Mouse (Mus musculus) left cerebral cortex, postnatal 36 days (tissue): ENCODE measurements around the gene 4930469K13Rik. TPM values are rescaled to one million over a fixed set of nuclear protein-coding genes. Genes with fewer than 3 reads are reported as not detected.

ENCODE experiments used
- DNase-seq, 2 experiments: peaks; one replicate each; pipeline ENCODE4 v3.0.0; 2021 to 2022; ENCODE audit warnings: low spot score in 2 of 2, mixed read lengths in 1 of 2
- intact Hi-C: fragments of 180-260 bp; cut with DNase I; formaldehyde crosslinking; loops from one replicate; pipeline ENCODE4 v1.15.1; 2025
- total RNA-seq, 2 experiments: library from RNA; stranded (reverse); gene quantifications; 2 replicates each; pipeline ENCODE4 v1.2.3; 2021

Gene 4930469K13Rik
- total RNA-seq, 2 experiments from 2014 or later, result not detected

- peak; percentile 47 to 57 for DNase-seq
- intact Hi-C loops, result loop anchor here (10.0 kb wide), 2 partner anchors 213 to 267 kb away; no protein-coding TSS in a partner anchor
Observed at GRCm38 (mm10) chr11:34001938-34002592, 96.3 kb downstream of the 4930469K13Rik start.

GRCm38 (mm10) chr11:34000416-34000815, 97.9 kb downstream of the 4930469K13Rik start:
- no peak for DNase-seq
- intact Hi-C loops, result loop anchor here (10.0 kb wide), 2 partner anchors 214 to 266 kb away; no protein-coding TSS in a partner anchor

DNA sequence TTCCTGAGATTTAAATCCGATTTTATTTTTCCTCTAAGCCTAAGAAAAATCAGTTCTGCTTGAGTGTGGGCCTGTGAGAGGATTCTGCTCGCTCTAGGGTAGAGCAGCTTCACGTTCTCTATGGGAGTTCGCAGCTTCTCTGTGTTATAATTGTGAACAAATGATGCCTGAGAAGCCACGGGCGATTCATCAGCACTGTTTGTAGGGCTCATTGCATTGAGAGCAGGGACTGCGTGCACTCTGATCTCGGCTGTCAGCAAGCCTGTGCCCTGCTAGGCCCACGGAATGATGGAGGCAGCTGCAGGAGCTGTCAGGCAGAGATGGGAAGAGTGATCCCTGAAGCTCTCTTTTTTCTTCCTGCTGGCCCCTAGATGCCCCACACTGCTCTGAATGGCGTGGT, 100.1 kb downstream of the 4930469K13Rik start:
- intact Hi-C loops, result no loop called here
- DNase-seq, result no peak

DNA sequence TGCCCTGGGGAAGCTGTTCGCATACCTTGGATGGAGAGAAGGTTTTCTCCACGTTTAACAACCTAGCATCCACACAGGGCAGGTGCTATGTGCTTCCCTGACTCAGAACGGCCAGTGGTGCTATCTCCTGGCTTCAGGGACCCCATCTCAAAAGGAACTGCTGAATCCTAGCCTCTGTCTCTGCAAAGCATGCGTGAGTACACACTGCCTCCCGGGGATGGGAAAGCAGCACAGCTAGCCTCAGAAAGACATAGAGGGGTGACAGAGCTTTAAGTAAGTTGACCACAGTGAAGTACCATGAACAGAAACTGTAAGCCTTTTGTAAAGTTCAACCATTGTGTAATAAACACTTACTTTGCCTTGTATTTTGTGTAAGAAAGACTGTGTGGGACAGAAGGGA, 104.9 kb downstream of the 4930469K13Rik start:
- intact Hi-C loops, result no loop called here
- DNase-seq, result no peak

DNA sequence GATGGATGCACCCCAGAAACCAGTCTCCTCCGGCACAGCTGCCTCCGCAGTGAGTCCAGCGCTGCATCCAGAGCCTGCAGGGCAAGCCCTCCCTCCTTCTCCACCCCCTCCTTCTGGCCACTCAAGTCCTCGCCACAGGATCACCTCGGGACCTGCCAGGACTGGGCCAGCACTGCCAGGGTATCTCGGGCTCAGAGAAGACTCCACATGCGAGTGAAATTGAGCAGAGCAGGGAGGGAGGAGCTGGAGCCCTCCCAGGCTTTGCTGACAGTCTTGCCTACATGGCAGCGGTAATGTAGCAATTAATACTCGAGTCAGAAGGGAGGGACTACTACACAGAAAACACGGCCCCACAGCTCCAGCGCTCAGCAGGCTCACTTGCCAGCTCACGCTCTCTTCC, 105.4 kb downstream of the 4930469K13Rik start, which contains the start of gene Kcnip1:
Gene Kcnip1 (minus strand): TSS at position 215 of the 400 bp plus-strand sequence.
- no peak for DNase-seq
- intact Hi-C loops, result no loop called here

GRCm38 (mm10) chr11:33990002-33990401, 108.4 kb downstream of the 4930469K13Rik start:
- intact Hi-C loops, result no loop called here

DNA sequence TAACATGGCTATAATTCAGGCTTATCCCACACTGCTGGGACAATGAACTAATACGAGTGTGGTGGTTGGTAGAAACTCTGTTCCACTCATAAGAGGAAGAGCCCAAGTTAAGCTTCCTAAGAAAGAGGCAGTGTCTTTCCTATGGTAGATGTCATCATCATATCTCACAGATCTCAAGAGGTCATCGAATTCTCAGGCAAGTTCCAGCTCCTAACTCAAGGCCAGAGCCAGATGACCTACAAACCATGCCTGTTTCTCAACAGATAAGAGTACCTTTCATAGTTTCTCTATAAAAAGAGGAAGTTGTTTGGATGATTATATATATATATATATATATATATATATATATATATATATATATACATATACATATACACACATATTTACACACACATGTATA, 111.8 kb downstream of the 4930469K13Rik start:
- intact Hi-C loops, result no loop called here
- DNase-seq, result no peak

More at GRCm38 (mm10) chr11:33990002-33990401, 108.4 kb downstream of the 4930469K13Rik start:
- DNase-seq, result no peak

GRCm38 (mm10) chr11:33980146-33980545, 118.2 kb downstream of the 4930469K13Rik start:
- DNase-seq, result no peak
- intact Hi-C loops, result no loop called here

- no peak for DNase-seq
- intact Hi-C loops, result no loop called here
Observed at GRCm38 (mm10) chr11:33975121-33975520, 123.2 kb downstream of the 4930469K13Rik start.

DNA sequence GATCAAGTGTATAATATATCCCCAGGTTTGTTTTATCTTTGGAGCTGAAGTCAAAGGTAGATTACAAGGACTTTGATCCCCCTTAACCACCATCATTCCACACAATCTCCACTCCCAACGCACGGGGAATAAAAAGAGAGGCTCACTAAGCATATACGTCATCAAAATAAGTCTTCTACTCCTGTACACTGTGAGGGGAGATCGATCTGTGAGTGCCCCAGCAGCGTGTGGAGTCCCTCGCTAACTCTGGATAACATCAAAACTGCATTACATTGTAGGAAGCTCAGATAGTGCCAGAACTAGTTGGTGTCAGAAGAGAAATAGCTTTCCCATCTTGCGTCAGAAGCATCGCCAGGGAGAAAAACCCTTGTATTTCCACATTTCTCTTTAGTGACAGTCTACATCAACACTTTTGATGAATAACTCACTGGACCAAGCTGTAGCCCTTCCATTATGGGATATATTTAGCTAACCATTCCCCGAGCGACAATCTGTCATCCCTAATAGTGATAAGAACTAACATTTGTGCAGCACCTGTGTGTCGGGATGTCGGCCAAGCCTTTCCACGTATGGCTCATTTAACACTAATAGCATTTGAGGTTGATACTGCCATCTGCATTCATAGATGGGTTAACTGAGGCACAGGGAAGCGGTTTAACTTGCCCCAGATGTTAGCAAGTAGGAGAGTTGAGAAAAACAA, 123.9 kb downstream of the 4930469K13Rik start:
- no peak for DNase-seq
- intact Hi-C loops, result no loop called here

DNA sequence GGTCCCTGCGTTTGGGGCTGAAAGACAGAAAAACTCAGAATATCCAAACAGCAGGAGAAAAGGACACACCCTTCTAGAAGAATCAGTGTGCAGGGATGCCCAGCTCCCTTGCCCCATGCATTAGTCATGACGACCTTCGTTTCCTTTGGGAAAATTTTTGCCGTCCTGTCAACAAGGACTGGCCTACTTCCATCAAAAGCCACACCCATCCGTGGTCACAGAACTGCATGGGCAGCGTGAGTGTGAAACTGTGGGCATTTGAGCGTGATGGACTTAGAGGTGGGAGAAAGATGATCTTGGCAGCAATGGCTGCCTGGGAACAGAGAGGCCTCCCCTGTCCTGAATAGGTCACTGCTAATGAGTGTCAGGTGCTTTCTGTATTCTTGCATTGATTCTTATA, 126.2 kb downstream of the 4930469K13Rik start:
- DNase-seq, result no peak
- intact Hi-C loops, result no loop called here

DNA sequence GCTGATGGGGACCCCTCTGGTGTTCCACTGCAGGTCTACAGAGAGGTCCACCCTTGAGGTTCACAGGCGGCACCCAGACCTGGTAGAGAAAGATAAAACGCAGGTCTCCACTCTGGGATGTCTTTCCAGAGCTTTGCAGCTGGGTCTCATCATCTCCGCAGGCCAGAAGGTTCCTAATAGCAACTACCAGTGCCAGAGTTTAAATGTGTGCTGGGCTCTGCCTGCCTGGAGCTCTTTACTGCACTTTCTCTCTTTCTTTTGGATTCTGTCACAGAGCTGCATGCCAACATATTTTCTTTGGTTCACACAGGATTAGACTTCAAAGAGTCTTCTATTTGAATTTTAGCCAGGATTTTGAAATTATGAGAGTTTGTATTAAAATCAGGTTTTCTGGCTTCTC, 129.2 kb downstream of the 4930469K13Rik start:
- intact Hi-C loops, result no loop called here
- DNase-seq, result no peak

GRCm38 (mm10) chr11:33967708-33968107, 130.6 kb downstream of the 4930469K13Rik start:
- DNase-seq, result no peak
- intact Hi-C loops, result no loop called here

GRCm38 (mm10) chr11:33965380-33965779, 133.0 kb downstream of the 4930469K13Rik start:
- no peak for DNase-seq
- intact Hi-C loops, result no loop called here

DNA sequence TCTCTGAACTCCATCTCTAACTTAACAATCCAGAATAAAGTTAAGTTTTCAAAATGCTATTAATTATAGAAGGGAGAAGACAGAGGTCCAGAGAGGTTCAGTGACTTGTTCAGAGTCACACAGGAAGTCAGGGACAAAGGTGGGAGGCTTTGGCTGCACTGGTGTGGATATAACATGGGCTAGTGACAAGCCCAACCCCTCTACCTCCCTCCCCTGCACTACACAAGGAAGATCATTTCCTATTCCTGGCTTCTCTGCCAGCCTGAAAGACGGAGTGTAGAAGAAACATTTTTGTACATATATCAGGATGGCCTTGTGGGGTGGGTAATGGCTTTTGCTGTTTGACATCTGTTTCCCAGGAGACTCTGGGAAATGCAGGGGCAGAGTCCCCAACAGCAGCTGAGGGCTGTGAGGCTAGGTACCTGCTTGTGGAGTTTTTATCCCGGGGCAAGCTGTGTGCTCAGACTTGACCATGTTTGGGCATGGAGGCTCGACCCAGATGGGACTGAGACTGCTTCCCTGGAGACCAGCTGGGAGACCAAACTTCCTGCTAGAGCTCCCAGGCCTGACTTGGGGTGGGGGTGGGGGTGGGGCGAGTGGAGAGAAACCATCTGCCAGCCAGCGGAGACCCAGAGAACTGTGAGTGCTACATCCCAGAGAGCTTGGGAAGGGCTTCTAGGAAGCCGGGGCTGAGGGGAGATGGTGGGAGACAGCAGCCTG, 135.5 kb downstream of the 4930469K13Rik start, which contains the start of gene Kcnmb1:
Gene Kcnmb1 (plus strand): TSS at position 326 of the 720 bp plus-strand sequence.
- intact Hi-C loops, result no loop called here
- no peak for DNase-seq

DNA sequence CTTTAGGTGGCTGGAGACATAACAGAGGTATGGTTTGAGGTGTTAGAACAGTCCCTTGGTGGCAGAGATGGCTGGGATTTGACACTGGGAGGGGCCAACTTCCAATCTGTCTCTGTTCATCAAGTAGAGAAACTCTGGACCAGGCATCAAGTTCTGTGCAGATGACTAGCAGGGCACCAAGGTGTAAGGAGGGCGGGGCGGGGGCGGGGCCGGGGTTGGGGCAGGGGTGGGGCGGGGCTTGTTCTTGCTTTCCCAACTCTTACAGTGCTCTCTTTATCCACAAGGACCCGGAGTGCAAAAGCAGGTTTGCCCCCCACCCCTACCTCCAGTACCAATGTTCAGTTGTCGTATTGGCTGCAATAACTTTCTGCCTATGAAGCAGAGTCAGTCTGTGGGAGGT, 136.2 kb downstream of the 4930469K13Rik start:
- intact Hi-C loops, result no loop called here
- no peak for DNase-seq

DNA sequence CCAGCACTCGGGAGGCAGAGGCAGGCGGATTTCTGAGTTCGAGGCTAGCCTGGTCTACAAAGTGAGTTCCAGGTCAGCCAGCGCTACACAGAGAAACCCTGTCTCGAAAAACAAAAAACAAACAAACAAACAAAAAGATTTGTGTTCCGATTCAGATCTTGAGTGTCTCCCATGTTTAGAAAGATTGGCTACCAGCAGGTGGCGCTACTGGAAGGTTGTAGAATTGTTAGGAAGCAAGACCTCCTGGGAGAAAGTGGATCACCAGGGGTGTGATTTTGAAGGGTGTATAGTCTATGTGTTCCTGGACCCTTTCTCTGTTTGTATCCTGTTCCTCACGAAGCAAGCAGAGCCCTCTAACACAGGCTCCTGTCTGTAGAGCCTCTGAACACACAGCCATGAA, 139.6 kb downstream of the 4930469K13Rik start:
- intact Hi-C loops, result no loop called here

GRCm38 (mm10) chr11:33957595-33957994, 140.8 kb downstream of the 4930469K13Rik start:
- intact Hi-C loops, result no loop called here
- DNase-seq, result no peak

More for the DNA sequence above, 139.6 kb downstream of the 4930469K13Rik start:
- no peak for DNase-seq

DNA sequence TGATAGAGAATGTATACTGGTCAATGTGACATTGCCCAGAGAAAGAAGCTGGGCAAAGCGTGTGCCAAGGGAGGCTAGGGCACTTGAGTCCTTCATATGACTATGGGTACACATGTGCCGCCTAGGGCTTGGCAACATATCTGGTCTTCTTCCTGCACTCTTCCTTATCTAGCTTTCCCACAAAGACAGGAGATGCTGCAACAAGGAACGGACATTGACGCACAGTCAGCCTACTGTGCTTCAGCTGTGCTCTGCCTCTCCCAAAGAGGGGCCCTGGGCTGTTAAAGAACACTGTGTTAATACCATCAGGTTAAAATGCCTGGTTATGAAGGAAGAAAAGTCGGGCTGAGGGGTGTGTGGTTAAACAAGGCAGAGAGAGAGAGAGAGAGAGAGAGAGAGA, 141.7 kb downstream of the 4930469K13Rik start:
- DNase-seq, result no peak
- intact Hi-C loops, result no loop called here

GRCm38 (mm10) chr11:33955982-33956381, 142.4 kb downstream of the 4930469K13Rik start:
- intact Hi-C loops, result no loop called here
- DNase-seq, result no peak
